ENCODE assay signal across 8 mouse cellular contexts in genomic region chr2:150674900-150675299, GRCm38 (mm10). TPM values are rescaled to one million over a fixed set of nuclear protein-coding genes. Genes with fewer than 3 reads are reported as not detected.
DNase-seq lines count a peak whose midpoint lies in the region; ATAC-seq and TF ChIP-seq lines count a peak whose summit lies in the region.

No protein-coding gene starts in this region.

- TF ChIP-seq POLR2A in limb, embryonic 14.5 days (IDR thresholded peaks at IDR 0.05; ENCODE audit: borderline replicate concordance, extremely low read depth, insufficient read depth, insufficient read length) = no peak

- H3K27ac ChIP-seq in intestine, embryonic 14.5 days (ENCODE audit: low read depth) = no peak overlapping the region
- no peak overlapping the region for H3K27ac ChIP-seq in limb, embryonic 14.5 days (replicated peaks; ENCODE audit: low read depth, low read length)
- no peak overlapping the region for H3K27ac ChIP-seq in midbrain, embryonic 16.5 days (ENCODE audit: low read length)

- H3K4me1 ChIP-seq in intestine, embryonic 14.5 days (replicated peaks; ENCODE audit: control insufficient read depth, insufficient read depth, low read length) = no peaks in the 10 kb centered on the region
- H3K4me1 ChIP-seq in limb, embryonic 14.5 days (ENCODE audit: control insufficient read depth, insufficient read depth, low read length) = no peaks in the 10 kb centered on the region
- H3K4me1 ChIP-seq in midbrain, embryonic 16.5 days (ENCODE audit: control insufficient read depth, insufficient read depth, low read length) = no peaks in the 10 kb centered on the region

- H3K9ac ChIP-seq in intestine, embryonic 14.5 days (ENCODE audit: low read length) = no peak overlapping the region
- H3K9ac ChIP-seq in limb, embryonic 14.5 days (ENCODE audit: low read depth, low read length, severe bottlenecking) = no peak overlapping the region
- H3K9ac ChIP-seq in midbrain, embryonic 16.5 days (ENCODE audit: low read depth, low read length) = no peak overlapping the region

- 8% methylated on average over 2 of the region's 2 CpGs for WGBS in intestine, embryonic 14.5 days
- 7% methylated on average over 2 of the region's 2 CpGs for WGBS in limb, embryonic 14.5 days
- 5% methylated on average over 2 of the region's 2 CpGs for WGBS in midbrain, embryonic 16.5 days

- H3K36me3 ChIP-seq in intestine, embryonic 14.5 days (ENCODE audit: control insufficient read depth, insufficient read depth, low read length) = no peaks in the 10 kb centered on the region
- no peaks in the 10 kb centered on the region for H3K36me3 ChIP-seq in limb, embryonic 14.5 days (ENCODE audit: control insufficient read depth, insufficient read depth, low read length)
- no peaks in the 10 kb centered on the region for H3K36me3 ChIP-seq in midbrain, embryonic 16.5 days (ENCODE audit: control insufficient read depth, insufficient read depth, low read length)

- peak; percentile 33 for DNase-seq in ovary, adult 18-20 months (ENCODE audit: low spot score)
- DNase-seq in ovary, postnatal 10 days (ENCODE audit: low spot score) = no peak
- peak; percentile 21 for DNase-seq in cerebellum, adult 9-11 months
- peak; percentile 84 for DNase-seq in intestine, embryonic 14.5 days (ENCODE audit: low spot score)
- peak; percentile 73 for DNase-seq in limb, embryonic 14.5 days (ENCODE audit: low spot score)
- DNase-seq in spleen, postnatal 4 days (ENCODE audit: low spot score in 2 of 2) = peak; percentile 70 to 81

- no peak overlapping the region for H3K4me3 ChIP-seq in intestine, embryonic 14.5 days (ENCODE audit: low read depth, low read length)
- H3K4me3 ChIP-seq in limb, embryonic 14.5 days (replicated peaks; ENCODE audit: low read length) = no peak overlapping the region
- no peak overlapping the region for H3K4me3 ChIP-seq in midbrain, embryonic 16.5 days (ENCODE audit: low read depth, low read length)

- ATAC-seq in frontal cortex, adult (ENCODE audit: low TSS enrichment) = peak; percentile 72
- ATAC-seq in intestine, embryonic 14.5 days (replicated peaks; ENCODE audit: low FRiP score, low TSS enrichment, low read depth) = peak; percentile 78
- no peak for ATAC-seq in limb, embryonic 14.5 days (ENCODE audit: low FRiP score, low read depth)
- ATAC-seq in midbrain, embryonic 16.5 days = peak; percentile 64

- H3K4me2 ChIP-seq in intestine, embryonic 14.5 days (ENCODE audit: low read length) = no peak overlapping the region
- no peak overlapping the region for H3K4me2 ChIP-seq in limb, embryonic 14.5 days (replicated peaks; ENCODE audit: low read depth, low read length, severe bottlenecking)
- no peak overlapping the region for H3K4me2 ChIP-seq in midbrain, embryonic 16.5 days (ENCODE audit: low read length)

- no peaks in the 10 kb centered on the region for H3K9me3 ChIP-seq in intestine, embryonic 14.5 days (ENCODE audit: control insufficient read depth, low read length)
- no peaks in the 10 kb centered on the region for H3K9me3 ChIP-seq in limb, embryonic 14.5 days (ENCODE audit: control insufficient read depth, low read length)
- no peaks in the 10 kb centered on the region for H3K9me3 ChIP-seq in midbrain, embryonic 16.5 days (replicated peaks; ENCODE audit: control insufficient read depth, low read length, poor library complexity, severe bottlenecking)

- H3K27me3 ChIP-seq in intestine, embryonic 14.5 days (replicated peaks; ENCODE audit: control insufficient read depth, insufficient read depth, low read length) = no peaks in the 10 kb centered on the region
- no peaks in the 10 kb centered on the region for H3K27me3 ChIP-seq in limb, embryonic 14.5 days (ENCODE audit: control insufficient read depth, insufficient read depth, low read length)
- no peaks in the 10 kb centered on the region; the same call in 1 of the 2 replicates for H3K27me3 ChIP-seq in midbrain, embryonic 16.5 days (ENCODE audit: control insufficient read depth, insufficient read depth, low read depth, low read length)

RNA-seq across cellular contexts. Expression of gene Acss1, which starts 6.6 kb away (rescaled TPM):
- 18.2 and 19.7 TPM in 2 replicates for polyA plus RNA-seq in intestine, embryonic 14.5 days (2014; fragmentation: Nextera tagmentation; extraction: Ambion mirVana)
- 5.5 and 7.4 TPM in 2 replicates for polyA plus RNA-seq in limb, embryonic 14.5 days (2012; rRNA removed)
- 4.0 and 5.6 TPM in 2 replicates for polyA plus RNA-seq in limb, embryonic 14.5 days (2014; fragmentation: Nextera tagmentation; extraction: Ambion mirVana)
- 15.6 and 20.5 TPM in 2 replicates for polyA plus RNA-seq in midbrain, embryonic 16.5 days (2015; fragmentation: Nextera tagmentation; extraction: Ambion mirVana)

RNA-seq across cellular contexts. Expression of gene Vsx1, which starts 14.3 kb away (rescaled TPM):
- polyA plus RNA-seq in intestine, embryonic 14.5 days (2014; fragmentation: Nextera tagmentation; extraction: Ambion mirVana) = not detected in 2 replicates
- polyA plus RNA-seq in limb, embryonic 14.5 days (2012; rRNA removed) = 0.01 and 0.03 TPM in 2 replicates
- polyA plus RNA-seq in limb, embryonic 14.5 days (2014; fragmentation: Nextera tagmentation; extraction: Ambion mirVana) = not detected in 2 replicates
- polyA plus RNA-seq in midbrain, embryonic 16.5 days (2015; fragmentation: Nextera tagmentation; extraction: Ambion mirVana) = 0.06 and 0.07 TPM in 2 replicates
